In genomic region chr7:24574224-24574796, GRCm38 (mm10) we compare ENCODE assay signal across 18 mouse cellular contexts. TPM values are rescaled to one million over a fixed set of nuclear protein-coding genes. Genes with fewer than 3 reads are reported as not detected.
A peak's percentile ranks its signal among the peaks of the same experiment; 100 is the strongest.
DNase-seq lines count a peak whose midpoint lies in the region; ATAC-seq lines count a peak whose summit lies in the region.
"Had no signal": no experiment of that assay in that cellular context is flagged by ENCODE, and none has a peak within 500 bp of the region (broad histone marks: within the 10 kb centered on the region; RNA-seq: fewer than 3 reads in every experiment).

No protein-coding gene starts in this region.

- no peaks in the 10 kb centered on the region for H3K4me1 ChIP-seq in hindbrain, embryonic 13.5 days (replicated peaks)
- H3K4me1 ChIP-seq in hindbrain, embryonic 14.5 days (replicated peaks; ENCODE audit: control insufficient read depth, insufficient read depth, low read length), result no peaks in the 10 kb centered on the region
- peaks cover 6% of the 10 kb centered on the region for H3K4me1 ChIP-seq in liver, embryonic 13.5 days (replicated peaks)
- H3K4me1 ChIP-seq: embryonic facial prominence, embryonic 12.5 days; forebrain, embryonic 15.5 days; heart, embryonic 13.5 days; midbrain, embryonic 13.5 days had no signal

- intact Hi-C loops in left cerebral cortex, postnatal 10 days (cut with DNase I), result no loop called here

- 0 out of 2 replicates have a peak overlapping the region, but pooled peaks have one; percentile 10 for H3K9ac ChIP-seq in hindbrain, embryonic 13.5 days
- no peak overlapping the region for H3K9ac ChIP-seq in hindbrain, embryonic 14.5 days
- H3K9ac ChIP-seq in liver, embryonic 13.5 days, result no peak overlapping the region
- H3K9ac ChIP-seq: embryonic facial prominence, embryonic 12.5 days; forebrain, embryonic 15.5 days; heart, embryonic 13.5 days; midbrain, embryonic 13.5 days had no signal

- no peak overlapping the region for H3K27ac ChIP-seq in hindbrain, embryonic 13.5 days
- H3K27ac ChIP-seq in hindbrain, embryonic 14.5 days, result no peak overlapping the region
- peak overlapping the region; percentile 18 for H3K27ac ChIP-seq in liver, embryonic 13.5 days
- H3K27ac ChIP-seq: embryonic facial prominence, embryonic 12.5 days; forebrain, embryonic 15.5 days; heart, embryonic 13.5 days; midbrain, embryonic 13.5 days had no signal

- no peaks in the 10 kb centered on the region for H3K27me3 ChIP-seq in hindbrain, embryonic 13.5 days
- no peaks in the 10 kb centered on the region for H3K27me3 ChIP-seq in hindbrain, embryonic 14.5 days (ENCODE audit: control insufficient read depth, insufficient read depth, low read length)
- H3K27me3 ChIP-seq in liver, embryonic 13.5 days, result no peaks in the 10 kb centered on the region
- H3K27me3 ChIP-seq: embryonic facial prominence, embryonic 12.5 days; forebrain, embryonic 15.5 days; heart, embryonic 13.5 days; midbrain, embryonic 13.5 days had no signal

- no peak overlapping the region for H3K4me3 ChIP-seq in hindbrain, embryonic 13.5 days
- H3K4me3 ChIP-seq in hindbrain, embryonic 14.5 days (replicated peaks; ENCODE audit: low read length), result no peak overlapping the region
- H3K4me3 ChIP-seq in liver, embryonic 13.5 days (replicated peaks), result no peak overlapping the region
- H3K4me3 ChIP-seq: embryonic facial prominence, embryonic 12.5 days; forebrain, embryonic 15.5 days; heart, embryonic 13.5 days; midbrain, embryonic 13.5 days had no signal

- ATAC-seq in hindbrain, embryonic 13.5 days (ENCODE audit: low FRiP score), result no peak
- no peak for ATAC-seq in hindbrain, embryonic 14.5 days (ENCODE audit: low FRiP score)
- ATAC-seq in liver, embryonic 13.5 days (ENCODE audit: low read depth), result peak; percentile 67
- ATAC-seq: forebrain, embryonic 15.5 days; midbrain, embryonic 13.5 days had no signal

- no peaks in the 10 kb centered on the region for H3K9me3 ChIP-seq in hindbrain, embryonic 13.5 days
- H3K9me3 ChIP-seq in hindbrain, embryonic 14.5 days (ENCODE audit: control insufficient read depth, low read length), result no peaks in the 10 kb centered on the region
- no peaks in the 10 kb centered on the region for H3K9me3 ChIP-seq in liver, embryonic 13.5 days (replicated peaks)
- H3K9me3 ChIP-seq: embryonic facial prominence, embryonic 12.5 days; forebrain, embryonic 15.5 days; heart, embryonic 13.5 days; midbrain, embryonic 13.5 days had no signal

- H3K36me3 ChIP-seq in hindbrain, embryonic 13.5 days, result peaks cover 24% of the 10 kb centered on the region
- H3K36me3 ChIP-seq in hindbrain, embryonic 14.5 days (replicated peaks; ENCODE audit: control insufficient read depth, insufficient read depth), result peaks cover 3% of the 10 kb centered on the region; the same call in 1 of the 2 replicates
- H3K36me3 ChIP-seq in liver, embryonic 13.5 days, result peaks cover 28% of the 10 kb centered on the region
- H3K36me3 ChIP-seq: forebrain, embryonic 15.5 days had no signal

- DNase-seq in hindbrain, embryonic 14.5 days (ENCODE audit: low spot score), result no peak
- peak; percentile 61 for DNase-seq in NIH3T3 (ENCODE audit: low read depth)
- peak; percentile 86 to 88 for DNase-seq in kidney, adult 8-10 months
- no peak for DNase-seq in liver, embryonic 13.5 days
- DNase-seq in urinary bladder, adult 18-20 months (ENCODE audit: low spot score in 2 of 2), result no peak
- DNase-seq in urinary bladder, adult 2 months (ENCODE audit: low spot score), result no peak
- no peak for DNase-seq in left cerebral cortex, postnatal 10 days (ENCODE audit: extremely low spot score in 1 of 2, low spot score in 2 of 2)
- DNase-seq: cerebellum, adult 9-11 months; gastrocnemius, postnatal 10 days; right cerebral cortex, postnatal 14 days; thymus, postnatal 4 days had no signal

- no peak overlapping the region for H3K4me2 ChIP-seq in hindbrain, embryonic 13.5 days
- H3K4me2 ChIP-seq in hindbrain, embryonic 14.5 days (replicated peaks), result no peak overlapping the region
- H3K4me2 ChIP-seq in liver, embryonic 13.5 days, result no peak overlapping the region
- H3K4me2 ChIP-seq: embryonic facial prominence, embryonic 12.5 days; forebrain, embryonic 15.5 days; heart, embryonic 13.5 days; midbrain, embryonic 13.5 days had no signal

- 63% methylated on average over 12 of the region's 12 CpGs for WGBS in hindbrain, embryonic 13.5 days
- WGBS in hindbrain, embryonic 14.5 days, result 63% methylated on average over 12 of the region's 12 CpGs
- WGBS in liver, embryonic 13.5 days (ENCODE audit: insufficient replicate concordance), result 56% methylated on average over 12 of the region's 12 CpGs

RNA-seq across cellular contexts. Expression of gene Ethe1, which starts 13.0 kb away (rescaled TPM):
- 15.1 and 18.7 TPM in 2 replicates for polyA plus RNA-seq in hindbrain, embryonic 13.5 days (2015; fragmentation: Nextera tagmentation; extraction: Ambion mirVana)
- 25.8 and 26.4 TPM in 2 replicates for polyA plus RNA-seq in hindbrain, embryonic 14.5 days (2014; fragmentation: Nextera tagmentation; extraction: Ambion mirVana)
- 19.9 and 21.5 TPM in 2 replicates for polyA plus RNA-seq in liver, embryonic 13.5 days (2015; fragmentation: Nextera tagmentation; extraction: Ambion mirVana)
- 59.0 and 67.0 TPM in 2 replicates for polyA plus RNA-seq in urinary bladder, adult 2 months (2012; rRNA removed)
- total RNA-seq in left cerebral cortex, postnatal 10 days (2021), result 10 to 100 TPM; 11.9 to 13.0 TPM

RNA-seq across cellular contexts. Expression of gene Zfp575, which starts 13.1 kb away (rescaled TPM):
- 9.1 and 9.4 TPM in 2 replicates for polyA plus RNA-seq in hindbrain, embryonic 13.5 days (2015; fragmentation: Nextera tagmentation; extraction: Ambion mirVana)
- 10.3 and 11.4 TPM in 2 replicates for polyA plus RNA-seq in hindbrain, embryonic 14.5 days (2014; fragmentation: Nextera tagmentation; extraction: Ambion mirVana)
- 0.31 and 0.34 TPM in 2 replicates for polyA plus RNA-seq in liver, embryonic 13.5 days (2015; fragmentation: Nextera tagmentation; extraction: Ambion mirVana)
- polyA plus RNA-seq in urinary bladder, adult 2 months (2012; rRNA removed), result 0.44 and 0.83 TPM in 2 replicates
- 1 to 10 TPM; 7.7 to 8.3 TPM for total RNA-seq in left cerebral cortex, postnatal 10 days (2021)

RNA-seq across cellular contexts. Expression of gene Xrcc1, which starts 28.2 kb away (rescaled TPM):
- 61.3 and 63.9 TPM in 2 replicates for polyA plus RNA-seq in hindbrain, embryonic 13.5 days (2015; fragmentation: Nextera tagmentation; extraction: Ambion mirVana)
- polyA plus RNA-seq in hindbrain, embryonic 14.5 days (2014; fragmentation: Nextera tagmentation; extraction: Ambion mirVana), result 47.4 and 52.3 TPM in 2 replicates
- polyA plus RNA-seq in liver, embryonic 13.5 days (2015; fragmentation: Nextera tagmentation; extraction: Ambion mirVana), result 48.3 and 51.6 TPM in 2 replicates
- 32.5 and 33.5 TPM in 2 replicates for polyA plus RNA-seq in urinary bladder, adult 2 months (2012; rRNA removed)
- 10 to 100 TPM; 32.5 to 41.2 TPM for total RNA-seq in left cerebral cortex, postnatal 10 days (2021)

RNA-seq across cellular contexts. Expression of gene Pinlyp, which starts 28.4 kb away (rescaled TPM):
- not detected in 2 replicates for polyA plus RNA-seq in hindbrain, embryonic 13.5 days (2015; fragmentation: Nextera tagmentation; extraction: Ambion mirVana)
- polyA plus RNA-seq in hindbrain, embryonic 14.5 days (2014; fragmentation: Nextera tagmentation; extraction: Ambion mirVana), result not detected in 2 replicates
- not detected in 2 replicates for polyA plus RNA-seq in liver, embryonic 13.5 days (2015; fragmentation: Nextera tagmentation; extraction: Ambion mirVana)
- polyA plus RNA-seq in urinary bladder, adult 2 months (2012; rRNA removed), result 0.10 and 0.21 TPM in 2 replicates
- total RNA-seq in left cerebral cortex, postnatal 10 days (2021), result not detected
- total RNA-seq: gastrocnemius, postnatal 10 days; left cerebral cortex, adult 18-20 months had no signal
- polyA plus RNA-seq: embryonic facial prominence, embryonic 12.5 days; forebrain, embryonic 15.5 days; heart, embryonic 13.5 days; midbrain, embryonic 13.5 days; neural tube, embryonic 11.5 days had no signal

RNA-seq across cellular contexts. Expression of gene Phldb3, which starts 36.3 kb away (rescaled TPM):
- not detected in 2 replicates for polyA plus RNA-seq in hindbrain, embryonic 13.5 days (2015; fragmentation: Nextera tagmentation; extraction: Ambion mirVana)
- polyA plus RNA-seq in hindbrain, embryonic 14.5 days (2014; fragmentation: Nextera tagmentation; extraction: Ambion mirVana), result not detected in 2 replicates
- polyA plus RNA-seq in liver, embryonic 13.5 days (2015; fragmentation: Nextera tagmentation; extraction: Ambion mirVana), result 0.08 and 0.09 TPM in 2 replicates
- 6.8 and 7.9 TPM in 2 replicates for polyA plus RNA-seq in urinary bladder, adult 2 months (2012; rRNA removed)
- total RNA-seq in left cerebral cortex, postnatal 10 days (2021), result under 1 TPM; 0.41 to 0.54 TPM
- polyA plus RNA-seq: forebrain, embryonic 15.5 days; heart, embryonic 13.5 days; midbrain, embryonic 13.5 days; neural tube, embryonic 11.5 days had no signal

Comparison
In these comparisons a context has a peak if more than half of its experiments do, and no peak if none do; other contexts are left out.
1. DNase-seq: peak in NIH3T3 (single experiment) and kidney, adult 8-10 months (2 of 2); none in hindbrain, embryonic 14.5 days (single experiment), liver, embryonic 13.5 days (single experiment), urinary bladder, adult 18-20 months (0 of 2), urinary bladder, adult 2 months (single experiment) and left cerebral cortex, postnatal 10 days (0 of 2).